Mouse (Mus musculus) hindbrain, embryonic 15.5 days (tissue): Measurements from ENCODE around the gene Otor. TPM values are rescaled to one million over a fixed set of nuclear protein-coding genes. Genes with fewer than 3 reads are reported as not detected.

ENCODE experiments used
- polyA plus RNA-seq: library from polyadenylated mRNA; unstranded; fragments of >200 nt; fragmentation: Nextera tagmentation; extraction: Ambion mirVana; gene quantifications from 2 replicates; pipeline ENCODE4 v1.2.1, GENCODE M21; 2015

Otor gene
- polyA plus RNA-seq, 1 experiment from 2014 or later, result 1.5 TPM

Other genes starting within 250 kb of the Otor start
- gene Kif16b, start 176.9 kb upstream of the Otor start, polyA plus RNA-seq, result 3.5 and 3.7 TPM in 2 replicates
- gene Snrpb2, start 15.4 kb upstream of the Otor start, polyA plus RNA-seq, result 44.1 and 57.6 TPM in 2 replicates